Mouse (Mus musculus): ENCODE measurements around the gene Adat1.

- TF ChIP-seq CTCF (IDR thresholded peaks at IDR 0.05; ENCODE audit: control insufficient read depth, insufficient read depth, insufficient replicate concordance, low read depth, low read length) (no peak), POLR2A (IDR thresholded peaks at IDR 0.05; ENCODE audit: control insufficient read depth, low read depth, low read length) (no peak)
Observed at GRCm38 (mm10) chr8:111962589-111962988, 29.5 kb downstream of the Adat1 start.

All from testis, adult 2 months (tissue).